ENCODE assay signal across 24 mouse cellular contexts in the genomic region with DNA sequence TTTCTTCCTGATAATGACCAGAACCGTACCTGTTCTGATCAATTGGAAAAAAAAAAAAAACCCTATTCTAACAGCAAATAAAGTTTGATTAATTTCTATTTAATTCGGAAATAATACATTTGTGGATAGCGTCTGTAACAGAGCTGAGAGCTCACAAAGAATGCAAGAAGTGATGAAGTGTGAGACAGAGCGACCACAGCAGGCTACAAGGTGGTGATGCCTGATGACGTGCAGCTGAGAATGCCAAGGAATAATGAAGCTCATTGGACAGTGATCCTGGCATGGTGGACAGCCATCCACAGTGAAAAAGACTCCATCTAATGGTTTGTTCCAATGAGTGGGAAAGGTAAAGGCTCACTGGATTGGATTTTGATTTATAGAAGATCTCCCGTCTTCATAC.
DNase-seq lines count a peak whose midpoint lies in the region; ATAC-seq lines count a peak whose summit lies in the region.
"Had no signal": no experiment of that assay in that cellular context is flagged by ENCODE, and none has a peak within 500 bp of the region (broad histone marks: within the 10 kb centered on the region; RNA-seq: fewer than 3 reads in every experiment).

No protein-coding gene starts in this region.

- H3K27ac ChIP-seq in lung, embryonic 16.5 days (ENCODE audit: low read length): no peak overlapping the region
- H3K27ac ChIP-seq: embryonic facial prominence, embryonic 12.5 days; embryonic facial prominence, embryonic 15.5 days; heart, adult 2 months; hindbrain, embryonic 12.5 days; hindbrain, embryonic 15.5 days had no signal

- no peaks in the 10 kb centered on the region; the same call in 1 of the 2 replicates for H3K27me3 ChIP-seq in lung, embryonic 16.5 days (ENCODE audit: control insufficient read depth, insufficient read depth, low read depth, low read length)
- H3K27me3 ChIP-seq: CH12.LX; embryonic facial prominence, embryonic 12.5 days; embryonic facial prominence, embryonic 15.5 days; hindbrain, embryonic 12.5 days; hindbrain, embryonic 15.5 days had no signal

- peak; percentile 68 for ATAC-seq in lung, embryonic 16.5 days (ENCODE audit: low read depth)
- ATAC-seq: forebrain, embryonic 14.5 days; Patski had no signal

- H3K9ac ChIP-seq in lung, embryonic 16.5 days (ENCODE audit: low read length): no peak overlapping the region
- H3K9ac ChIP-seq: embryonic facial prominence, embryonic 12.5 days; embryonic facial prominence, embryonic 15.5 days; hindbrain, embryonic 12.5 days; hindbrain, embryonic 15.5 days had no signal

- no peak overlapping the region for H3K4me3 ChIP-seq in lung, embryonic 16.5 days (ENCODE audit: low read length)
- H3K4me3 ChIP-seq: embryonic facial prominence, embryonic 12.5 days; embryonic facial prominence, embryonic 15.5 days; heart, adult 2 months; hindbrain, embryonic 12.5 days; hindbrain, embryonic 15.5 days had no signal

- 53% methylated on average over 6 of the region's 6 CpGs for WGBS in lung, embryonic 16.5 days

- no peaks in the 10 kb centered on the region for H3K4me1 ChIP-seq in lung, embryonic 16.5 days (replicated peaks; ENCODE audit: control insufficient read depth, insufficient read depth, low read length)
- H3K4me1 ChIP-seq: embryonic facial prominence, embryonic 12.5 days; embryonic facial prominence, embryonic 15.5 days; hindbrain, embryonic 12.5 days; hindbrain, embryonic 15.5 days had no signal

- no peak overlapping the region for H3K4me2 ChIP-seq in lung, embryonic 16.5 days (ENCODE audit: low read depth, low read length)
- H3K4me2 ChIP-seq: embryonic facial prominence, embryonic 12.5 days; embryonic facial prominence, embryonic 15.5 days; heart, embryonic 11.5 days; hindbrain, embryonic 12.5 days; hindbrain, embryonic 15.5 days had no signal

- DNase-seq in lung, postnatal 25 days (ENCODE audit: low spot score): no peak
- DNase-seq in lung, postnatal 10 days: peak; percentile 44
- peak; percentile 15 to 58 for DNase-seq in lung, postnatal 4 days
- DNase-seq in liver: no peak
- DNase-seq in adrenal gland, postnatal 25 days: no peak
- DNase-seq: adrenal gland, postnatal 10 days; B cell, adult 2 months; cerebellum, adult 11 months; cerebellum, adult 2 months; cerebellum, adult 9-11 months; cerebellum, postnatal 25 days; gastrocnemius, postnatal 10 days; gastrocnemius, postnatal 36 days; heart, adult 2 months had no signal

- no peaks in the 10 kb centered on the region for H3K9me3 ChIP-seq in lung, embryonic 16.5 days (ENCODE audit: control insufficient read depth, low read length)
- H3K9me3 ChIP-seq: embryonic facial prominence, embryonic 12.5 days; embryonic facial prominence, embryonic 15.5 days; G1E; hindbrain, embryonic 12.5 days; hindbrain, embryonic 15.5 days had no signal

- H3K36me3 ChIP-seq in lung, embryonic 16.5 days (ENCODE audit: control insufficient read depth, insufficient read depth, low read length): no peaks in the 10 kb centered on the region
- H3K36me3 ChIP-seq: embryonic facial prominence, embryonic 12.5 days; embryonic facial prominence, embryonic 15.5 days; G1E; hindbrain, embryonic 12.5 days; hindbrain, embryonic 15.5 days had no signal

Comparison
In these comparisons a context has a peak if more than half of its experiments do, and no peak if none do; other contexts are left out.
1. DNase-seq: peak in lung, postnatal 10 days (single experiment) and lung, postnatal 4 days (2 of 2); none in lung, postnatal 25 days (single experiment), liver (single experiment) and adrenal gland, postnatal 25 days (single experiment).